Mouse (Mus musculus): ENCODE measurements at regions not wholly inside any gene's neighbourhood (a gene's known extent, or its start where the extent isn't known, plus 50 kb on each side); places are given as distances from the start of the nearest gene placed in this dataset.
"Not testable (repeated sequence)": the region's sequence is repeated elsewhere in the genome, so short reads cannot be mapped to it uniquely, and the experiment has no call there.

DNA sequence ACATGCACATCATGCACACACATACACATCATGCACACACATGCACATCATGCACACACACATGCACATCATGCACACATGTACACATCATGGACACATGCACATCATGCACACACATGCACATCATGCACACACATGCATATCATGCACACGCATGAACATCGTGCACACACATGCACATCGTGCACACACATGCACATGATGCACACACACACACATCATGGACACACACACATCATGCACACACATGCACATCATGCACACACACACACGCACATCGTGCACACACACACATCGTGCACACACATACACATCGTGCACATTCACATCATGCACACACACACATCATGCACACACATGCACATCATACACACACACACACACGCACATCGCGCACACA lies 104.9 kb upstream of the Gcfc2 start:
- DNase-seq (ENCODE audit: low spot score): no peak

- DNase-seq (ENCODE audit: low spot score): peak; percentile 5
These were observed 103.4 kb upstream of the Gcfc2 start for GRCm38 (mm10) chr6:81820078-81820477.

DNA sequence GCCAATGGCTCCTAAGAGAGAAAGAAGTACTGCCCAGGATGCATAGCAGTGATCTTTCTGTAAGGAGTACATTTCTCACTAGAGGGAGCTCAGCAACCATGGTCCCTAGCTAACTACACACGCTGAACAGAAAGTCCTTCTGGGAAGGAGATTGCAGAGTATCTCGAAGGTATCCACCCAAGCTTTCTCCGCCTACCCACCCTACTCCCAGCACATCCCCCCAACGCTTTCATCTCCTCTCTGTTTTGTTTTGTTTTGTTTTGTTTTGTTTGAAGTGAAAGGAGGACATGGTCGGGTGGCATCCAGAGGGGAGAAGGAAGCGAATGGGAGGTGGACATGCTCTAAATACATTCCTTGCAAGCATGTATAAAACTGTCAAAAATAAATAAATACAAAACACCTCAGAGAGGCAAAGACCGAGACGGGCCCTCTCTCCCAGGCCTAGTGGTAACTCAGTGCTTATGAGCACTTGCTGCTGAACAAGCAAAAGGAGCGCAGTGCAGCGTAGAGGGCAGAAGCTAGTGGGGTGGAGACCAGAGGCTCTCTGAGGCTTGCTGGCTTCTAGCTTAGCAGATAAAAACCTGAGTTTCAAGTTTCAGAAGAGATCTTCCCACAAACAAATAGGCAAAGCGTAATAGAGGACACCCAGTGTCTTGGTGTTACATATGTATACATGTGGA lies 83.9 kb upstream of the Gcfc2 start:
- DNase-seq (ENCODE audit: low spot score): peak; percentile 34

DNA sequence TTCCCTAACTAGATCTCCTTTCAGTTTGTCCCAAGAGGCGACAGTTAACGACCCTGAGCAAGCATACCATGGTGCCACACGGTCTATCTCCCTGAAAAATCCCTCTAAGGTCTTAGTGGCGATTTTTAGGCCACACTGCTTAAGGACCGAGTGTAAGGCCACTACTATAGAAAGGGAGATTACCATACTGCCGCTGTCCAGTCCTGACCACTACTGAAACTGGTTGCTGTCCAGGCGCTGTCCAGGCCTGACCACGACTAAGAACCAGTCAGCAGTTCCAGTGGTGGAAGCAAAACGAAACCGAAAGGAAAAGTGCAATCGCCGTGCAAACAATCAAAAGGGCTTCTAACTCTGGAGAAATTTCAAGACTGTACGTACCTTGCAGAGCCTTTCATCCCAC lies 55.3 kb upstream of the Gcfc2 start:
- DNase-seq (ENCODE audit: low spot score): not testable (repeated sequence)

Data from adipocyte (in vitro differentiated cells).